Mouse (Mus musculus) neural tube, embryonic 14.5 days (tissue): Measurements from ENCODE around the gene Gid4. TPM values are rescaled to one million over a fixed set of nuclear protein-coding genes. Genes with fewer than 3 reads are reported as not detected.

Experiments
- ATAC-seq: fragments of 200-750 bp; cut with Nextera tagmentation; 2 replicates; pipeline ENCODE4 v1.8.0; 2017; ENCODE audit warnings: low read depth, mild to moderate bottlenecking, moderate TSS enrichment, moderate library complexity
- H3K27ac ChIP-seq: fragments of 300-500 bp; sonication (generic); 2 replicates; pipeline ENCODE4 v1.5.1; 2014; ENCODE audit warnings: low read depth, mild to moderate bottlenecking, control low read depth, low read length, moderate library complexity, mixed read lengths
- H3K27me3 ChIP-seq: fragments of 300-500 bp; sonication (generic); 2 replicates; pipeline ENCODE4 v1.6.1; 2014; ENCODE audit warnings: low read length; ENCODE audit not compliant: control insufficient read depth, insufficient read depth
- H3K36me3 ChIP-seq: fragments of 300-500 bp; sonication (generic); 2 replicates; pipeline ENCODE4 v1.6.1; 2014; ENCODE audit warnings: low read length, mixed read lengths; ENCODE audit not compliant: control insufficient read depth, insufficient read depth
- H3K4me1 ChIP-seq: fragments of 300-500 bp; sonication (generic); 2 replicates; pipeline ENCODE4 v1.6.1; 2014; ENCODE audit warnings: low read length; ENCODE audit not compliant: control insufficient read depth, insufficient read depth
- H3K4me2 ChIP-seq: fragments of 300-500 bp; sonication (generic); 2 replicates; pipeline ENCODE4 v1.6.1; 2014; ENCODE audit warnings: mild to moderate bottlenecking, low read depth, low read length, control low read depth
- H3K4me3 ChIP-seq: fragments of 300-500 bp; sonication (generic); 2 replicates; pipeline ENCODE4 v1.5.1; 2014; ENCODE audit warnings: low read depth, low read length, control low read depth, mixed read lengths
- H3K9ac ChIP-seq: fragments of 300-500 bp; sonication (generic); replicated peaks from 2 replicates; pipeline ENCODE4 v1.6.1; 2014; ENCODE audit warnings: low read depth, mild to moderate bottlenecking, control low read depth, low read length, mixed read lengths
- H3K9me3 ChIP-seq: fragments of 300-500 bp; sonication (generic); 2 replicates; pipeline ENCODE4 v1.6.1; 2016; ENCODE audit warnings: low read length; ENCODE audit not compliant: control insufficient read depth
- WGBS: fragments of 180-500 bp; shearing (Covaris S2); extraction: QIAGEN DNeasy Blood & Tissue Kit; methylation state at CpG from one replicate; pipeline ENCODE4 v1.1.7; 2014; 5-methylcytosine and 5-hydroxymethylcytosine counted together
- polyA plus RNA-seq: library from polyadenylated mRNA; unstranded; fragments of >200 nt; fragmentation: Nextera tagmentation; extraction: Ambion mirVana; gene quantifications from 2 replicates; pipeline ENCODE4 v1.2.1, GENCODE M21; 2014

The Gid4 gene
- polyA plus RNA-seq, 1 experiment from 2014 or later, result 26.6 TPM

DNA sequence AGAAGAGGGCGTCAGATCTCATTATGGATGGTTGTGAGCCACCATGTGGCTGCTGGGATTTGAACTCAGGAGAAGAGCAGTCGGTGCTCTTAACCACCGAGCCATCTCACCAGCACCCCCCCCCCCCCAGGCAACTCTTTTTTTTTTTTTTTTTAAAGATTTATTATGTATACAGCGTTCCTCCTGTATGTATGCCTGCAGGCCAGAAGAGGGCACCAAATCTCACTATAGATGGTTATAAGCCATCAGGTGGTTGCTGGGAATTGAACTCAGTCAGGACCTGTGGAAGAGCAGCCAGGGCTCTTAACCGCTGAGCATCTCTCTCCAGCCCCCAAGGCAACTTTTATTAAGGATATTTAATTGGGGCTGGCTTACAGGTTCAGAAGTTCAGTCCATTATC lies 57.6 kb downstream of the Gid4 start:
- Histone ChIP-seq H3K27me3 (no peaks in the 10 kb centered on the region), H3K9ac (no peak overlapping the region), H3K36me3 (no peaks in the 10 kb centered on the region; the same call in none of the 2 replicates), H3K9me3 (no peaks in the 10 kb centered on the region), H3K4me3 (no peak overlapping the region), H3K4me2 (no peak overlapping the region), H3K27ac (no peak overlapping the region), H3K4me1 (no peaks in the 10 kb centered on the region)
- 90% methylated on average over 5 of the region's 5 CpGs for WGBS
- no peak for ATAC-seq

DNA sequence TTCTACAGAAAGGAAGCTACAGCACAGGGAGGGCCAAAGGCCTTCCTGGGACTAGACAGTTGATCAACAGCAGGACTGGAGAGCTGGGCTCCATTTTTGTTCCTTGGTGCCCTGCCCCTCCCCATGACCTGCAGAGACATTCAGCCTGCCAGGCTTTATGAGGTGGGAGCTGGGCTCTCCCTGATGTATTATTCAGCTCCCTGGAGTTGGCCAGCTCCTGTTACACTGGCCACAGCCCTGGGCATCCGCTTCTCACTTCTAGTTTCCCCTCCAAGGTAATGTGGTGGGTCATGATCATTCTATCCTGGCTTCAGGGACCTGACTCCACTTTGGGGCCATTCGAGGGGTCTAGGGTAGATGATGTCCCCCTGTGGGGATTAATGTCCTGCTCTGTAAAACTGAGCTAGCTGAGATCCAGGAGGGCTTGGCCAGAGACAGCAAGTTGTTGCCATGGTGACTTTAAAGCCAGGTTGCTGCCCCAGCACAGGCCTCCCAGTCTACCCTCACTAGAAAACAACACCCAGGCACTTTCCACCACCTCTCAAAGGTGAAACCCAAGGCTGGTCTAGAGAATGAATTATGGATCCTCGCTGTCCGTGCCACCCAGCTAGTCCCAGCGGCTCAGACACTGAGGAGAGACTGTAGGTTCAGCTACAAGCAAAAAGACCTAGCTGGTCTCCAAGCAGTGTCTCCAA lies 58.9 kb downstream of the Gid4 start:
- Histone ChIP-seq H3K9me3 (no peaks in the 10 kb centered on the region), H3K4me3 (no peak overlapping the region), H3K27ac (no peak overlapping the region), H3K4me1 (no peaks in the 10 kb centered on the region), H3K9ac (no peak overlapping the region), H3K36me3 (no peaks in the 10 kb centered on the region), H3K4me2 (no peak overlapping the region), H3K27me3 (no peaks in the 10 kb centered on the region)
- ATAC-seq, result no peak
- 79% methylated on average over 5 of the region's 5 CpGs for WGBS

DNA sequence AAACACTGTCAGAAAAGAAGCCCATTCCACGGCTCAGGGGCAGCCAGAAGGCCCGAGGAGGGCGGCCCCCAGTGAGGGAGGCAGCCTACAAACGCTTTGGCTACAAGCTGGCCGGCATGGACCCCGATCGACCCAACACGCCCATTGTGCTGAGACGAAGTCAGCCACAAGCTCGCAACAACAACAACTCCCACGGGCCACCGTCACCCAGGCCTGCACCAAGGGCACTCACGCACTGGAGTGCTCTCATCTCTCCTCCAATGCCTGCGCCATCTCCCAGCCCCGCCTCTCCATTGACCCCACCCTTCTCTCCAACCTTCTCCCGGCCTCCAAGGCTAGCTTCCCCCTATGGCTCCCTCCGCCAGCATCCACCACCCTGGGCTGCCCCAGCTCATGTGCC lies 61.2 kb downstream of the Gid4 start:
- H3K36me3 ChIP-seq, result no peaks in the 10 kb centered on the region
- H3K4me2 ChIP-seq, result no peak overlapping the region
- 45% methylated on average over 17 of the region's 17 CpGs for WGBS
- H3K27ac ChIP-seq, result no peak overlapping the region
- no peak overlapping the region for H3K4me3 ChIP-seq
- ATAC-seq, result no peak
- H3K27me3 ChIP-seq, result no peaks in the 10 kb centered on the region
- no peaks in the 10 kb centered on the region for H3K9me3 ChIP-seq
- H3K9ac ChIP-seq, result no peak overlapping the region
- no peaks in the 10 kb centered on the region for H3K4me1 ChIP-seq

DNA sequence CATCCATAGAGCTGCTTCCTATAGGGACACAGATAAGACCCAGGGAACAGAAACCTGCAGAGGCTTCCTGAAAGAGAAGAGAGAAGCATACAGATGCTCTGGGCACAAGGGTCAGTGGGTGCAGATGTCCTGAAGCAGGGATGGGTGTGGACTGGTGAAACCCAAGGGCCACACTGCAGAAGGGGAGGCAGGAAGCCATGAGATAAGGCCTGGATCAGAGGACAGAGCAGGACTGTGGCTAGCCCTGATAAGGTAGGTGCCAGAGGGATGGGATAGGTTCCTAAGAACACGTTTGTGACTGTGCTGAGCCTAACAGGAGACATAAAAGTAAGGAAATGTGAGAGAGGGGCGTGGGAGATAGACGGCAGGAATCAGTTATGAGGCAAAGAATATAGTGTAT lies 69.3 kb downstream of the Gid4 start:
- Histone ChIP-seq H3K9me3 (no peaks in the 10 kb centered on the region), H3K4me2 (no peak overlapping the region), H3K4me1 (no peaks in the 10 kb centered on the region), H3K27ac (no peak overlapping the region), H3K27me3 (no peaks in the 10 kb centered on the region), H3K4me3 (no peak overlapping the region), H3K36me3 (no peaks in the 10 kb centered on the region), H3K9ac (no peak overlapping the region)
- 67% methylated on average over 3 of the region's 3 CpGs for WGBS
- ATAC-seq, result no peak

DNA sequence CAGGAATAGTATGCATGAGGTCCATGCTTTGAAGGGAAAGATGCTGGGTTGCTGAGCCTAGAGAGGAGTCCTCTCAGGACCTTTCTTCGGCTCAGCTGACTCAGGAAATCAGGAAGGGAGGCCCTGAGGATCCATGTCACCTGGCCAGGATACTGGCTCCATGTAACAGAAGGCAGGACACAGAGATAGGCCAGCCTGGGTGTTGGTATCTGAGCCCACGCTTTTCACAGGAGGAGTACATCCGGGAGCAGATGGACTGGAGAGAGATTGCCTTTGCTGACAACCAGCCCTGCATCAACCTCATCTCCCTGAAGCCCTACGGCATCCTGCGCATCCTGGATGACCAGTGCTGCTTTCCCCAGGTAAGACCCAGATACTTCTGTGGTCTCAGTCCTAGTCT lies 75.8 kb downstream of the Gid4 start:
- no peak for ATAC-seq
- H3K4me2 ChIP-seq, result no peak overlapping the region
- WGBS, result 89% methylated on average over 5 of the region's 5 CpGs

DNA sequence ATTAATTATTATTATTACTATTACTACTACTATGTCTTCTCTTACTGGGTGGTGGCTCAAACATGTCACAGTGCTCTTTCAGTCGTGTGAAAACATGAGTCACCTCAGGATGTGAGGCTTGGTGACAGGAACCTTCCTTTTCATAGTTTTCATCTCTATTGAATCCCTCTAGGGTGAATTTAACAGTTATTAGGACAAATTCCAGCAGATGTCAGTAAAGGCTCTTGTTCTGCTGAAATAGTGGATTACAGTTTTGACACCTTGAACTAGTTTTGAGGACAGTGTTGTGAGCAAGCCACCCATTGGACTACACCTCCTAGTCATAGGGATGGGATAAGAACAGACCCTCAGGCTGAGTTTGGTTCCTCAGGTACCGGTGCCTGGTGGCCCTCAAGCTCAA lies 78.7 kb downstream of the Gid4 start:
- Histone ChIP-seq H3K9ac (no peak overlapping the region), H3K9me3 (no peaks in the 10 kb centered on the region), H3K4me3 (no peak overlapping the region), H3K27ac (no peak overlapping the region), H3K36me3 (no peaks in the 10 kb centered on the region), H3K27me3 (no peaks in the 10 kb centered on the region), H3K4me1 (no peaks in the 10 kb centered on the region), H3K4me2 (no peak overlapping the region)
- 72% methylated on average over 2 of the region's 2 CpGs for WGBS
- no peak for ATAC-seq

More for the DNA sequence above, 75.8 kb downstream of the Gid4 start:
- no peak overlapping the region for H3K9ac ChIP-seq
- no peak overlapping the region for H3K4me3 ChIP-seq
- no peaks in the 10 kb centered on the region for H3K9me3 ChIP-seq
- no peaks in the 10 kb centered on the region for H3K36me3 ChIP-seq
- no peaks in the 10 kb centered on the region for H3K27me3 ChIP-seq
- no peaks in the 10 kb centered on the region for H3K4me1 ChIP-seq
- no peak overlapping the region for H3K27ac ChIP-seq

Other genes starting within 250 kb of the Gid4 start
- 38.5 and 41.3 TPM in 2 replicates for gene Srebf1, start 194.6 kb upstream of the Gid4 start, polyA plus RNA-seq
- 47.8 and 50.9 TPM in 2 replicates for gene Tom1l2, start 64.2 kb upstream of the Gid4 start, polyA plus RNA-seq
- gene Drc3, start 63.8 kb upstream of the Gid4 start, polyA plus RNA-seq, result 5.2 TPM in 2 replicates
- 44.1 and 45.8 TPM in 2 replicates for gene Atpaf2, start 1.3 kb downstream of the Gid4 start, polyA plus RNA-seq
- gene Drg2, start 37.4 kb downstream of the Gid4 start, polyA plus RNA-seq, result 90.6 and 95.6 TPM in 2 replicates
- 0.19 and 0.36 TPM in 2 replicates for gene Myo15, start 52.2 kb downstream of the Gid4 start, polyA plus RNA-seq
- gene Alkbh5, start 119.2 kb downstream of the Gid4 start, polyA plus RNA-seq, result 17.0 and 19.9 TPM in 2 replicates